Mouse (Mus musculus) olfactory bulb, adult 2 months (tissue): ENCODE results near the gene Vwce. TPM values are rescaled to one million over a fixed set of nuclear protein-coding genes. Genes with fewer than 3 reads are reported as not detected.

Source experiments
- H3K27ac ChIP-seq: fragments of 200-500 bp; 2 replicates; pipeline ENCODE4 v1.5.1; 2012; ENCODE audit warnings: low read depth, low read length; ENCODE audit not compliant: insufficient read depth
- H3K4me1 ChIP-seq: fragments of 200-500 bp; 2 replicates; pipeline ENCODE4 v1.6.1; 2012; ENCODE audit warnings: low read length; ENCODE audit not compliant: control insufficient read depth, insufficient read depth
- H3K4me3 ChIP-seq: fragments of 200-500 bp; 2 replicates; pipeline ENCODE4 v1.5.1; 2012; ENCODE audit warnings: mild to moderate bottlenecking, low read depth, low read length, moderate library complexity; ENCODE audit not compliant: insufficient read depth
- CTCF ChIP-seq: fragments of 200-500 bp; IDR thresholded peaks from 2 replicates; pipeline ENCODE4 v1.5.1; 2012; ENCODE audit warnings: low read depth, mild to moderate bottlenecking, low read length, moderate library complexity; ENCODE audit not compliant: insufficient read depth
- POLR2A ChIP-seq: fragments of 200-500 bp; IDR thresholded peaks from 2 replicates; pipeline ENCODE4 v1.6.1; 2012; ENCODE audit warnings: mild to moderate bottlenecking, low read depth, low read length, moderate library complexity; ENCODE audit not compliant: insufficient read depth
- WGBS: fragments of 180-500 bp; shearing (Covaris S2); methylation state at CpG from one replicate; pipeline ENCODE4 v1.1.7; 2018; 5-methylcytosine and 5-hydroxymethylcytosine counted together
- polyA plus RNA-seq: library from polyadenylated mRNA; stranded (reverse); fragments of >200 nt; gene quantifications from 2 replicates; pipeline ENCODE4 v1.2.4, GENCODE M21; 2012; ENCODE audit warnings: low replicate concordance; ENCODE audit not compliant: missing spikeins, insufficient read depth, insufficient read length

Vwce gene
- polyA plus RNA-seq, 1 experiment, result not detected

GRCm38 (mm10) chr19:10707881-10708280, 73.9 kb downstream of the Vwce start:
- no peak for TF ChIP-seq CTCF
- TF ChIP-seq POLR2A, result no peak
- H3K27ac ChIP-seq, result no peak overlapping the region
- peaks cover 25% of the 10 kb centered on the region for H3K4me1 ChIP-seq
- 98% methylated on average over 1 of the region's 1 CpGs for WGBS
- H3K4me3 ChIP-seq, result no peak overlapping the region

DNA sequence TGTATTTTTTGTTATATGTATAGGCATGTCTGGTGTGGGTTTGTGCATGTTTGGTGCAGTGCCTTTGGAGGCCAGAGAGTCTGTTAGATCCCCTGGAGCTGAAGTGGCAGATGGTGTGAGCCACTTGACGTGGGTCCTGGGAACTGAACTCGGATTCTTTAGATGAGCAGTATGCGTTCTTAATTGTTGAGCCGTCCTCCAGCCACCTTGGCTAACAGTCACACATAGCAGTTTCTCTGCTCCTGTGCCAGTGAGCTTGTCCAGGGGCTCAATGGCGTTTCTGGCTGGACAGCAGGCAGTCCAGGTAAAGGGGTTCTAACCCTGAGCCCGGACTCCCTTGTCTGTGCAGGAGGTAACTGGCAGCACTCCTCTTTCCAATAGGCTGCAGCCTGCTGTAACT, 74.9 kb downstream of the Vwce start:
- Histone ChIP-seq H3K27ac (no peak overlapping the region), H3K4me1 (peaks cover 18% of the 10 kb centered on the region), H3K4me3 (no peak overlapping the region)
- TF ChIP-seq CTCF, result no peak
- TF ChIP-seq POLR2A, result no peak
- WGBS, result 49% methylated on average over 6 of the region's 6 CpGs

- WGBS, result 13% methylated on average over 8 of the region's 8 CpGs
- Histone ChIP-seq H3K4me3 (no peak overlapping the region), H3K27ac (0 out of 2 replicates have a peak overlapping the region, but pooled peaks have one; percentile 14), H3K4me1 (peaks cover 18% of the 10 kb centered on the region)
- peak; percentile 94 for TF ChIP-seq CTCF
- TF ChIP-seq POLR2A, result no peak
Measured at GRCm38 (mm10) chr19:10709360-10710087, 75.5 kb downstream of the Vwce start.

DNA sequence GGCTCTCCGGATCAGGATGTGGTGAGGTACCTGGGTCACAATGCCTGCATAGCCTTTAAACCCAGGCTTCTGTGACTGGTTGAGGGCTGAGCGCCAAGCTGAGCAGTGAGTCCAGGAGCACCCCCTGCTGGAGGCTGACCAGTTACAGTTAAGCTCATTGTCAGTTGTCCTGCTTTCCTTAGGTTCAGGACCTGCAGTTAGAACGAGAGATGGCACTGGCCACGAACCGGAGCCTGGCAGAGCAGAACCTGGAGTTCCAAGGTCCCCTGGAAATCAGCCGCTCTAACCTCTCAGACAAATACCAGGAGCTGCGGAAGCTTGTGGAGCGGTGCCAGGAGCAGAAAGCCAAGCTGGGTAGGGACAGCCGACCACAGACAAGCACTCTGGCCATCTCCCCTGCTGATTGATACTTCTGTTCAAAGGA, 76.1 kb downstream of the Vwce start:
- 50% methylated on average over 9 of the region's 9 CpGs for WGBS
- Histone ChIP-seq H3K4me3 (no peak overlapping the region), H3K27ac (0 out of 2 replicates have a peak overlapping the region, but pooled peaks have one; percentile 14), H3K4me1 (peaks cover 17% of the 10 kb centered on the region)
- TF ChIP-seq POLR2A, result no peak
- peak; percentile 41; the same call in 1 of the 2 replicates for TF ChIP-seq CTCF

DNA sequence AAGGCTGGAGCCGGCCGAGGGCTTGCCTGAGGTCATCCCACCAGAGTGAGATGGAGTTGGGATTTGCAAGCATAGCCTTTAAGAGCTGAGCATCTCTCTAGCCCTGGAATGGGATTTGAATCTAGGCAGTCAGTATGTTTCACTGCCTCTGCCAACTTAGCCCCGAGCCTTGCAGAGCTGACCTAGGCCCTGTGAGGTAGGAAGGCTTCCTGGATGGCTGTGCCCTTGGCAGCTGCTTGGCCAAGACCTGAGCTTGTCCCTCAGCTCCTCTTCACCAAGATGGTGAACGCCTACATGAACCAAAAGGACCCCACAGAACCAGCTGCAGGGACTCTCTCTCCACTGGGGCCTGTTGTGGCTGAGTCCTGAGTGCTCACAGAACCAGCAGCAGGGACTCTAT, 76.7 kb downstream of the Vwce start:
- no peak overlapping the region for H3K27ac ChIP-seq
- H3K4me1 ChIP-seq, result peaks cover 16% of the 10 kb centered on the region
- 86% methylated on average over 4 of the region's 4 CpGs for WGBS
- TF ChIP-seq POLR2A, result no peak
- TF ChIP-seq CTCF, result no peak
- no peak overlapping the region for H3K4me3 ChIP-seq

- WGBS, result 96% methylated on average over 7 of the region's 7 CpGs
- no peak overlapping the region for H3K27ac ChIP-seq
- H3K4me1 ChIP-seq, result peaks cover 16% of the 10 kb centered on the region
- TF ChIP-seq CTCF (no peak), POLR2A (no peak)
- no peak overlapping the region for H3K4me3 ChIP-seq
Measured at GRCm38 (mm10) chr19:10712194-10712593, 78.2 kb downstream of the Vwce start.

GRCm38 (mm10) chr19:10712646-10713045, 78.6 kb downstream of the Vwce start:
- peaks cover 14% of the 10 kb centered on the region for H3K4me1 ChIP-seq
- TF ChIP-seq POLR2A (no peak), CTCF (no peak)
- H3K4me3 ChIP-seq, result no peak overlapping the region
- H3K27ac ChIP-seq, result no peak overlapping the region
- WGBS, result 95% methylated on average over 12 of the region's 12 CpGs

GRCm38 (mm10) chr19:10713551-10713950, 79.5 kb downstream of the Vwce start:
- WGBS, result 92% methylated on average over 10 of the region's 10 CpGs
- TF ChIP-seq POLR2A (no peak), CTCF (no peak)
- H3K4me1 ChIP-seq, result peaks cover 16% of the 10 kb centered on the region
- H3K27ac ChIP-seq, result no peak overlapping the region
- H3K4me3 ChIP-seq, result no peak overlapping the region

DNA sequence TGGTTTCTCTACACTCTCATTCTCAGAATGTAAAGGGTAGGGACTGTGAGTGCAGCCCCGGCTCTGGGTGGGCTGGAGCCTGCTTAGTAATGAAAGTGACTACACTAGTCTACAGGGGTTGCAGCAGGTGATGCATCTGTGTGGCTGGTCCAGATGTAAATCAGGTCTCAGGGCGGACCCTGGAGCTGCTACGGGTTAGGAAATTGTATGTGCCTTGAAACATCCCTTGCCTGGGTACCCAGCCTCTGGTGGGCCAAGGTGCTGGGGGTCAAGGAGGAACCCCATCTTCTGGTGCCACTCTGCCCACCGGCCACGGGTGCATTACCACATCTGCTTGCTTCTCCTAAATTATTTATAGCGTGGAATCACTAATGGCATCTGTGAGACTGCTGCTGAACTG, 80.2 kb downstream of the Vwce start:
- H3K27ac ChIP-seq, result no peak overlapping the region
- TF ChIP-seq POLR2A (no peak), CTCF (no peak)

More for the DNA sequence above, 80.2 kb downstream of the Vwce start:
- Histone ChIP-seq H3K4me1 (peaks cover 12% of the 10 kb centered on the region), H3K4me3 (no peak overlapping the region)
- WGBS, result 57% methylated on average over 6 of the region's 6 CpGs
